Mouse (Mus musculus) lung, adult 2 months (tissue): Measurements from ENCODE around the gene Wipi1.

Source experiments
- CTCF ChIP-seq: fragments of 200-500 bp; IDR thresholded peaks from 2 replicates; pipeline ENCODE4 v1.5.1; 2011; ENCODE audit warnings: mild to moderate bottlenecking, low read length, control low read depth; ENCODE audit not compliant: insufficient read depth
- POLR2A ChIP-seq: fragments of 200-500 bp; IDR thresholded peaks from 2 replicates; pipeline ENCODE4 v1.6.1; 2011; ENCODE audit warnings: low read depth, mild to moderate bottlenecking, control low read depth, low read length, borderline replicate concordance; ENCODE audit errors: extremely low read depth

DNA sequence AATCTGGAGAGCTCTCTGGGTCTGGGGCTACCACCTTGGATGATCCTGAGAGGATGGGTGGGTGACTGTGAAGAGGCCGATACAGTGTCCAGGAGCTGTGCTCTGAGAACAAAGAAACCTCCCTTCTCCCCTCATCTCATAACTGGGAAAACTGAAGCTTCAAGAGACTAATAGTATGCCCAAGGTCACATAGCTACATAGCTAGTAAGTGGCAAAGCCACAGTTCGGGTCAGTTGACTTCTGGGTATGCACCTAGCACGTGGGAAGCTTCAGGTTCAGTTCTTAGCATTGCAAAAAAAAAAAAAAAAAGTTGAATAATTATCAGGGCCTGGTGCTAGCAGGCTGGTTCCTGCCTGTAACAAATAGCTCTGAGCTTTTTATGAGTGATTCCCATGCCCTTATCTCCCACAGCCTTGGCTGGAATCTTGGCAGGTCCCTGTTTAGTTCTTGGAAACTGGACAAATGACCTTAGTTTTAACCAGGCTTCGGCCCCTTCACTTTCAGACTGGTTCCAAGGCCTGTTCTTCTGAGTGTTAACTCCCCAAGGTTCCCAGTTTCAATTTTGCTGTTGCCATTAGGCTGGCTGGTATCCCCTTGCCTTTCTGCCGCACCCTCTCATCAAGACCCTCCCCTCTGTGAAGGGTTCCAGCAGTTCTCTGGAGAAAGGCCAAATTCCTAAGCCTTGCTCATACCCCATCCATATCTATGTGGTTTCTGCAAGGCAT, 29.9 kb upstream of the Wipi1 start:
- TF ChIP-seq POLR2A = no peak
- TF ChIP-seq CTCF = no peak
